ENCODE assay signal across 8 mouse cellular contexts in the genomic region with DNA sequence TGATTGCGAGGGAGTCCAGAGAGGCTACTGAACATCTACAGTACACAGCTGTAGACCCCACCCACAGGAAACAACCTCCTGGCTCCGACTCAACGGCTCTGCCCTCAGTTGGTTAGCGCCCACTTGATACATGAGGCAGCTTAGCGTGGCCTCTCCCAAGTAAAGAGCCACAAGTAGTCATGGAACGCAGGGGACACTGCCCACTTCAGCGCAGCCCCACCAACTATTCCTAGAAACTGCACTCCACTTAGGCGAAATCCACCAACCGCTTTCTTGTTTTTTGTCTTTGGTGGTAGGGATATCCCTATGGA. TPM values are rescaled to one million over a fixed set of nuclear protein-coding genes. Genes with fewer than 3 reads are reported as not detected.
DNase-seq lines count a peak whose midpoint lies in the region; ATAC-seq and TF ChIP-seq lines count a peak whose summit lies in the region.

No protein-coding gene starts in this region.

- 0 out of 2 replicates have a peak, but pooled peaks have one; percentile 19 for TF ChIP-seq EP300 in heart, adult 2 months (IDR thresholded peaks at IDR 0.05; ENCODE audit: insufficient read depth, low read depth, low read length)

- no peak for ATAC-seq in kidney, postnatal 0 days (replicated peaks; ENCODE audit: low FRiP score, low read depth)
- no peak for ATAC-seq in stomach, embryonic 16.5 days (ENCODE audit: insufficient read depth, low FRiP score)

- DNase-seq in layer of hippocampus, adult 2 months (ENCODE audit: low spot score in 2 of 2), result no peak
- no peak for DNase-seq in layer of hippocampus, postnatal 10 days (ENCODE audit: low spot score in 2 of 2)
- DNase-seq in heart, adult 2 months, result peak; percentile 66 to 70
- DNase-seq in kidney, postnatal 0 days (ENCODE audit: low spot score), result peak; percentile 62
- peak; percentile 80 for DNase-seq in lung, postnatal 36 days
- no peak for DNase-seq in adrenal gland, adult 18-20 months (ENCODE audit: low spot score in 2 of 2)
- no peak for DNase-seq in ovary, postnatal 14 days (ENCODE audit: low spot score)

- no peaks in the 10 kb centered on the region for H3K36me3 ChIP-seq in heart, adult 2 months (ENCODE audit: control insufficient read depth, insufficient read depth, low read length)
- peaks cover 19% of the 10 kb centered on the region; the same call in 1 of the 2 replicates for H3K36me3 ChIP-seq in kidney, postnatal 0 days (ENCODE audit: insufficient read depth, low read length)
- peaks cover 4% of the 10 kb centered on the region; the same call in 1 of the 2 replicates for H3K36me3 ChIP-seq in stomach, embryonic 16.5 days (ENCODE audit: control insufficient read depth, insufficient read depth, low read length)

- peak overlapping the region; percentile 93 for H3K4me2 ChIP-seq in kidney, postnatal 0 days (ENCODE audit: low read length)
- H3K4me2 ChIP-seq in stomach, embryonic 16.5 days (ENCODE audit: low read depth, low read length), result peak overlapping the region; percentile 88

- no peaks in the 10 kb centered on the region for H3K9me3 ChIP-seq in kidney, postnatal 0 days (replicated peaks; ENCODE audit: low read length)
- 0 out of 2 replicates have a peak, but pooled peaks cover 8% of the 10 kb centered on the region for H3K9me3 ChIP-seq in stomach, embryonic 16.5 days (replicated peaks; ENCODE audit: control insufficient read depth, low read length)

- intact Hi-C loops in heart, adult 2 months (cut with DNase I), result no loop called here

- no peak for TF ChIP-seq CTCF in layer of hippocampus, adult 2 months (conservative IDR thresholded peaks at IDR 0.05)
- no peak for TF ChIP-seq CTCF in heart, adult 2 months (IDR thresholded peaks at IDR 0.05)
- TF ChIP-seq CTCF in kidney, postnatal 0 days (IDR thresholded peaks at IDR 0.05; ENCODE audit: low read depth), result no peak

- H3K79me2 ChIP-seq in heart, adult 2 months (replicated peaks; ENCODE audit: control insufficient read depth, insufficient read depth, low read length), result no peaks in the 10 kb centered on the region

- no peaks in the 10 kb centered on the region for H3K27me3 ChIP-seq in heart, adult 2 months (ENCODE audit: control insufficient read depth, insufficient read depth, low read length)
- no peaks in the 10 kb centered on the region for H3K27me3 ChIP-seq in kidney, postnatal 0 days (ENCODE audit: insufficient read depth, low read length)
- H3K27me3 ChIP-seq in stomach, embryonic 16.5 days (ENCODE audit: control insufficient read depth, insufficient read depth, low read length), result no peaks in the 10 kb centered on the region

- peak overlapping the region; percentile 98 for H3K27ac ChIP-seq in layer of hippocampus, adult 2 months
- peak overlapping the region; percentile 85 for H3K27ac ChIP-seq in heart, adult 2 months
- H3K27ac ChIP-seq in kidney, postnatal 0 days, result peak overlapping the region; percentile 78
- H3K27ac ChIP-seq in stomach, embryonic 16.5 days (ENCODE audit: low read length), result peak overlapping the region; percentile 34

- H3K4me3 ChIP-seq in layer of hippocampus, adult 2 months, result peak overlapping the region; percentile 92
- H3K4me3 ChIP-seq in heart, adult 2 months, result peak overlapping the region; percentile 83
- H3K4me3 ChIP-seq in kidney, postnatal 0 days (replicated peaks; ENCODE audit: low read depth, low read length), result peak overlapping the region; percentile 89
- H3K4me3 ChIP-seq in stomach, embryonic 16.5 days (replicated peaks; ENCODE audit: low read length), result peak overlapping the region; percentile 78

- WGBS in heart, adult 2 months, result 12% methylated on average over 9 of the region's 9 CpGs
- 13% methylated on average over 9 of the region's 9 CpGs for WGBS in kidney, postnatal 0 days
- 14% methylated on average over 9 of the region's 9 CpGs for WGBS in stomach, embryonic 16.5 days

- peaks cover 10% of the 10 kb centered on the region for H3K4me1 ChIP-seq in heart, adult 2 months (ENCODE audit: control insufficient read depth, insufficient read depth, low read length)
- H3K4me1 ChIP-seq in kidney, postnatal 0 days (replicated peaks; ENCODE audit: insufficient read depth, low read length), result peaks cover 7% of the 10 kb centered on the region; the same call in 1 of the 2 replicates
- peaks cover 22% of the 10 kb centered on the region for H3K4me1 ChIP-seq in stomach, embryonic 16.5 days (ENCODE audit: control insufficient read depth, insufficient read depth, low read length)

- peak overlapping the region; percentile 42; the same call in 1 of the 2 replicates for H3K9ac ChIP-seq in heart, adult 2 months (ENCODE audit: low read depth, low read length)
- peak overlapping the region; percentile 87; the same call in 1 of the 2 replicates for H3K9ac ChIP-seq in kidney, postnatal 0 days (ENCODE audit: low read depth, low read length)
- H3K9ac ChIP-seq in stomach, embryonic 16.5 days (ENCODE audit: low read length), result peak overlapping the region; percentile 89

- TF ChIP-seq POLR2A in heart, adult 2 months (IDR thresholded peaks at IDR 0.05; ENCODE audit: insufficient read depth, low read depth, low read length), result 0 out of 2 replicates have a peak, but pooled peaks have one; percentile 14

RNA-seq across cellular contexts. Expression of gene Tpcn1, which starts 0.9 kb away (rescaled TPM):
- 10 to 100 TPM; 34.8 to 40.8 TPM for total RNA-seq in layer of hippocampus, adult 2 months (2021)
- 10 to 100 TPM; 44.1 to 47.4 TPM for total RNA-seq in layer of hippocampus, postnatal 10 days (2021)
- 10 to 100 TPM; 30.7 to 35.1 TPM for total RNA-seq in heart, adult 2 months (2021)
- 53.7 and 59.7 TPM in 2 replicates for polyA plus RNA-seq in heart, adult 2 months (2012; rRNA removed)
- polyA plus RNA-seq in kidney, postnatal 0 days (2015; fragmentation: Nextera tagmentation; extraction: Ambion mirVana), result 34.6 and 35.4 TPM in 2 replicates
- polyA plus RNA-seq in stomach, embryonic 16.5 days (2015; fragmentation: Nextera tagmentation; extraction: Ambion mirVana), result 21.5 and 23.8 TPM in 2 replicates
- 10 to 100 TPM; 33.6 to 42.2 TPM for total RNA-seq in adrenal gland, adult 18-20 months (2021)

RNA-seq across cellular contexts. Expression of gene Iqcd, which starts 1.2 kb away (rescaled TPM):
- total RNA-seq in layer of hippocampus, adult 2 months (2021), result 1 to 10 TPM in 1 of 2 experiments, under 1 TPM in 1; 1.00 to 1.2 TPM
- 1 to 10 TPM in 1 of 2 experiments, under 1 TPM in 1; 0.91 to 1.2 TPM for total RNA-seq in layer of hippocampus, postnatal 10 days (2021)
- total RNA-seq in heart, adult 2 months (2021), result not detected
- polyA plus RNA-seq in heart, adult 2 months (2012; rRNA removed), result 0.14 and 0.20 TPM in 2 replicates
- 1.1 and 1.4 TPM in 2 replicates for polyA plus RNA-seq in kidney, postnatal 0 days (2015; fragmentation: Nextera tagmentation; extraction: Ambion mirVana)
- polyA plus RNA-seq in stomach, embryonic 16.5 days (2015; fragmentation: Nextera tagmentation; extraction: Ambion mirVana), result 0.34 and 0.67 TPM in 2 replicates
- under 1 TPM; 0.36 to 0.48 TPM for total RNA-seq in adrenal gland, adult 18-20 months (2021)

RNA-seq across cellular contexts. Expression of gene Rita1, which starts 24.8 kb away (rescaled TPM):
- total RNA-seq in layer of hippocampus, adult 2 months (2021), result 10 to 100 TPM; 23.7 to 28.0 TPM
- 10 to 100 TPM; 24.1 to 27.3 TPM for total RNA-seq in layer of hippocampus, postnatal 10 days (2021)
- 10 to 100 TPM; 14.2 to 16.0 TPM for total RNA-seq in heart, adult 2 months (2021)
- 15.3 and 21.7 TPM in 2 replicates for polyA plus RNA-seq in heart, adult 2 months (2012; rRNA removed)
- 14.3 and 16.3 TPM in 2 replicates for polyA plus RNA-seq in kidney, postnatal 0 days (2015; fragmentation: Nextera tagmentation; extraction: Ambion mirVana)
- polyA plus RNA-seq in stomach, embryonic 16.5 days (2015; fragmentation: Nextera tagmentation; extraction: Ambion mirVana), result 13.4 and 13.5 TPM in 2 replicates
- total RNA-seq in adrenal gland, adult 18-20 months (2021), result 10 to 100 TPM; 14.2 to 16.9 TPM

RNA-seq across cellular contexts. Expression of gene Ddx54, which starts 25.0 kb away (rescaled TPM):
- 10 to 100 TPM; 36.8 to 37.2 TPM for total RNA-seq in layer of hippocampus, adult 2 months (2021)
- total RNA-seq in layer of hippocampus, postnatal 10 days (2021), result 10 to 100 TPM; 45.0 to 45.1 TPM
- 10 to 100 TPM; 21.4 to 22.5 TPM for total RNA-seq in heart, adult 2 months (2021)
- 16.2 and 18.2 TPM in 2 replicates for polyA plus RNA-seq in heart, adult 2 months (2012; rRNA removed)
- 34.8 and 38.6 TPM in 2 replicates for polyA plus RNA-seq in kidney, postnatal 0 days (2015; fragmentation: Nextera tagmentation; extraction: Ambion mirVana)
- 41.9 and 45.6 TPM in 2 replicates for polyA plus RNA-seq in stomach, embryonic 16.5 days (2015; fragmentation: Nextera tagmentation; extraction: Ambion mirVana)
- total RNA-seq in adrenal gland, adult 18-20 months (2021), result 10 to 100 TPM; 44.1 to 57.6 TPM

RNA-seq across cellular contexts. Expression of gene Cfap73, which starts 46.5 kb away (rescaled TPM):
- total RNA-seq in layer of hippocampus, adult 2 months (2021), result under 1 TPM in 1 of 2 experiments, not detected in 1; 0.39 TPM
- total RNA-seq in layer of hippocampus, postnatal 10 days (2021), result under 1 TPM; 0.76 to 0.80 TPM
- total RNA-seq in heart, adult 2 months (2021), result not detected
- 0.16 TPM in 1 of 2 replicates, not detected in the other for polyA plus RNA-seq in heart, adult 2 months (2012; rRNA removed)
- not detected in 2 replicates for polyA plus RNA-seq in kidney, postnatal 0 days (2015; fragmentation: Nextera tagmentation; extraction: Ambion mirVana)
- polyA plus RNA-seq in stomach, embryonic 16.5 days (2015; fragmentation: Nextera tagmentation; extraction: Ambion mirVana), result not detected in 2 replicates
- total RNA-seq in adrenal gland, adult 18-20 months (2021), result under 1 TPM in 1 of 2 experiments, not detected in 1; 0.33 TPM

Comparison
In these comparisons a context has a peak if more than half of its experiments do, and no peak if none do; other contexts are left out.
1. DNase-seq: peak in heart, adult 2 months (2 of 2), kidney, postnatal 0 days (single experiment) and lung, postnatal 36 days (single experiment); none in layer of hippocampus, adult 2 months (0 of 2), layer of hippocampus, postnatal 10 days (0 of 2), adrenal gland, adult 18-20 months (0 of 2) and ovary, postnatal 14 days (single experiment).
2. H3K27ac ChIP-seq: peak in every context shown above with its lines; median percentile 98 in layer of hippocampus, adult 2 months; 85 in heart, adult 2 months; 78 in kidney, postnatal 0 days; 34 in stomach, embryonic 16.5 days.
3. Peak in every context shown above with its lines, with median percentiles within 50 percentile points of each other: H3K4me3 ChIP-seq and H3K9ac ChIP-seq.